Mouse (Mus musculus) heart, embryonic 16.5 days (tissue): ENCODE data around the gene Rbm24. TPM values are rescaled to one million over a fixed set of nuclear protein-coding genes. Genes with fewer than 3 reads are reported as not detected.
A peak's percentile ranks its signal among the peaks of the same experiment; 100 is the strongest.

Experiments
- ATAC-seq: fragments of 200-750 bp; cut with Nextera tagmentation; replicated peaks from 2 replicates; pipeline ENCODE4 v1.8.0; 2017; ENCODE audit warnings: moderate number of reproducible peaks; ENCODE audit not compliant: insufficient read depth, low FRiP score; ENCODE audit errors: extremely low read depth
- H3K27ac ChIP-seq: fragments of 300-500 bp; sonication (generic); 2 replicates; pipeline ENCODE4 v1.5.1; 2014; ENCODE audit warnings: mild to moderate bottlenecking, low read length, control low read depth, moderate library complexity
- H3K27me3 ChIP-seq: fragments of 300-500 bp; sonication (generic); 2 replicates; pipeline ENCODE4 v1.6.1; 2014; ENCODE audit warnings: low read length, mixed read lengths; ENCODE audit not compliant: control insufficient read depth, insufficient read depth
- H3K36me3 ChIP-seq: fragments of 300-500 bp; sonication (generic); 2 replicates; pipeline ENCODE4 v1.6.1; 2014; ENCODE audit not compliant: control insufficient read depth, insufficient read depth
- H3K4me1 ChIP-seq: fragments of 300-500 bp; sonication (generic); 2 replicates; pipeline ENCODE4 v1.6.1; 2014; ENCODE audit warnings: low read length, mixed read lengths; ENCODE audit not compliant: control insufficient read depth, insufficient read depth
- H3K4me2 ChIP-seq: fragments of 300-500 bp; sonication (generic); 2 replicates; pipeline ENCODE4 v1.6.1; 2014; ENCODE audit warnings: low read depth, mild to moderate bottlenecking, control low read depth, low read length
- H3K4me3 ChIP-seq: fragments of 300-500 bp; sonication (generic); 2 replicates; pipeline ENCODE4 v1.5.1; 2014; ENCODE audit warnings: mild to moderate bottlenecking, control low read depth, low read length
- H3K9ac ChIP-seq: fragments of 300-500 bp; sonication (generic); 2 replicates; pipeline ENCODE4 v1.6.1; 2014; ENCODE audit warnings: low read length, control low read depth
- H3K9me3 ChIP-seq: fragments of 300-500 bp; sonication (generic); replicated peaks from 2 replicates; pipeline ENCODE4 v1.6.1; 2016; ENCODE audit warnings: low read length; ENCODE audit not compliant: control insufficient read depth
- WGBS: fragments of 180-500 bp; shearing (Covaris S2); extraction: QIAGEN DNeasy Blood & Tissue Kit; methylation state at CpG from one replicate; pipeline ENCODE4 v1.1.7; 2014; 5-methylcytosine and 5-hydroxymethylcytosine counted together
- polyA plus RNA-seq: library from polyadenylated mRNA; unstranded; fragments of >200 nt; fragmentation: Nextera tagmentation; extraction: Ambion mirVana; gene quantifications from 2 replicates; pipeline ENCODE4 v1.2.1, GENCODE M21; 2015

The Rbm24 gene
- polyA plus RNA-seq, 1 experiment from 2014 or later, result 53.4 TPM

GRCm38 (mm10) chr13:46412247-46412646 is 6.0 kb upstream of the Rbm24 start:
- ATAC-seq, result no peak
- Histone ChIP-seq H3K4me3 (no peak overlapping the region), H3K27ac (no peak overlapping the region), H3K36me3 (no peaks in the 10 kb centered on the region), H3K27me3 (no peaks in the 10 kb centered on the region), H3K9me3 (no peaks in the 10 kb centered on the region), H3K4me2 (no peak overlapping the region), H3K4me1 (no peaks in the 10 kb centered on the region), H3K9ac (no peak overlapping the region)

GRCm38 (mm10) chr13:46413588-46413987 is 4.6 kb upstream of the Rbm24 start:
- WGBS, result 38% methylated on average over 10 of the region's 10 CpGs
- Histone ChIP-seq H3K27ac (peak overlapping the region; percentile 94), H3K4me1 (no peaks in the 10 kb centered on the region), H3K27me3 (no peaks in the 10 kb centered on the region), H3K4me3 (peak overlapping the region; percentile 41), H3K4me2 (peak overlapping the region; percentile 61), H3K9ac (peak overlapping the region; percentile 58), H3K36me3 (no peaks in the 10 kb centered on the region), H3K9me3 (no peaks in the 10 kb centered on the region)
- ATAC-seq, result peak; percentile 76

- Histone ChIP-seq H3K36me3 (no peaks in the 10 kb centered on the region), H3K27me3 (no peaks in the 10 kb centered on the region), H3K4me3 (peak overlapping the region; percentile 41), H3K27ac (peak overlapping the region; percentile 94), H3K4me1 (no peaks in the 10 kb centered on the region), H3K9ac (peak overlapping the region; percentile 58), H3K9me3 (no peaks in the 10 kb centered on the region), H3K4me2 (peak overlapping the region; percentile 61)
- whole genome bisulfite sequencing, result 49% methylated on average over 8 of the region's 8 CpGs
- no peak for ATAC-seq
Observed at GRCm38 (mm10) chr13:46414050-46414449, 4.2 kb upstream of the Rbm24 start.

GRCm38 (mm10) chr13:46416021-46416420 is 2.2 kb upstream of the Rbm24 start:
- no peaks in the 10 kb centered on the region for H3K4me1 ChIP-seq
- H3K4me2 ChIP-seq, result no peak overlapping the region
- no peaks in the 10 kb centered on the region for H3K27me3 ChIP-seq
- H3K9ac ChIP-seq, result no peak overlapping the region
- no peaks in the 10 kb centered on the region for H3K9me3 ChIP-seq
- H3K4me3 ChIP-seq, result no peak overlapping the region
- H3K36me3 ChIP-seq, result no peaks in the 10 kb centered on the region
- 93% methylated on average over 8 of the region's 8 CpGs for WGBS
- ATAC-seq, result no peak
- no peak overlapping the region for H3K27ac ChIP-seq

GRCm38 (mm10) chr13:46417594-46417993 is 640 bp upstream of the Rbm24 start:
- Histone ChIP-seq H3K9me3 (no peaks in the 10 kb centered on the region), H3K27me3 (no peaks in the 10 kb centered on the region), H3K4me1 (no peaks in the 10 kb centered on the region), H3K36me3 (0 out of 2 replicates have a peak, but pooled peaks cover 1% of the 10 kb centered on the region), H3K4me3 (peak overlapping the region; percentile 85), H3K27ac (peak overlapping the region; percentile 99), H3K9ac (peak overlapping the region; percentile 97), H3K4me2 (peak overlapping the region; percentile 78)
- no peak for ATAC-seq
- 74% methylated on average over 5 of the region's 5 CpGs for WGBS

- Histone ChIP-seq H3K36me3 (0 out of 2 replicates have a peak, but pooled peaks cover 2% of the 10 kb centered on the region), H3K27me3 (no peaks in the 10 kb centered on the region), H3K4me2 (peak overlapping the region; percentile 78), H3K4me3 (peak overlapping the region; percentile 85), H3K27ac (peak overlapping the region; percentile 99), H3K9ac (peak overlapping the region; percentile 97), H3K4me1 (no peaks in the 10 kb centered on the region), H3K9me3 (no peaks in the 10 kb centered on the region)
- no peak for ATAC-seq
- under 1% methylated on average over 71 of the region's 73 CpGs for WGBS
Observed at GRCm38 (mm10) chr13:46418731-46419545, 704 bp downstream of the Rbm24 start.

- 13% methylated on average over 7 of the region's 7 CpGs for WGBS
- H3K27ac ChIP-seq, result peak overlapping the region; percentile 99
- peak overlapping the region; percentile 97 for H3K9ac ChIP-seq
- no peaks in the 10 kb centered on the region for H3K27me3 ChIP-seq
- H3K4me3 ChIP-seq, result peak overlapping the region; percentile 85
- 0 out of 2 replicates have a peak overlapping the region, but pooled peaks have one; percentile 25 for H3K4me2 ChIP-seq
- ATAC-seq, result no peak
- H3K9me3 ChIP-seq, result no peaks in the 10 kb centered on the region
- H3K4me1 ChIP-seq, result no peaks in the 10 kb centered on the region
- 0 out of 2 replicates have a peak, but pooled peaks cover 2% of the 10 kb centered on the region for H3K36me3 ChIP-seq
Observed at GRCm38 (mm10) chr13:46419648-46420047, 1.4 kb downstream of the Rbm24 start.

GRCm38 (mm10) chr13:46420095-46420494 is 1.9 kb downstream of the Rbm24 start:
- Histone ChIP-seq H3K27ac (peak overlapping the region; percentile 99), H3K27me3 (no peaks in the 10 kb centered on the region), H3K4me3 (peak overlapping the region; percentile 85), H3K9me3 (no peaks in the 10 kb centered on the region), H3K4me2 (peak overlapping the region; percentile 36; the same call in 1 of the 2 replicates), H3K36me3 (0 out of 2 replicates have a peak, but pooled peaks cover 2% of the 10 kb centered on the region), H3K4me1 (peaks cover under 1% of the 10 kb centered on the region; the same call in 1 of the 2 replicates), H3K9ac (peak overlapping the region; percentile 97)
- ATAC-seq, result peak; percentile 5; the same call in 1 of the 2 replicates
- WGBS, result 21% methylated on average over 3 of the region's 3 CpGs

GRCm38 (mm10) chr13:46423805-46424204 is 5.6 kb downstream of the Rbm24 start:
- H3K36me3 ChIP-seq, result peaks cover 4% of the 10 kb centered on the region; the same call in 1 of the 2 replicates
- no peaks in the 10 kb centered on the region for H3K9me3 ChIP-seq
- peaks cover 11% of the 10 kb centered on the region for H3K4me1 ChIP-seq
- peak overlapping the region; percentile 74 for H3K4me2 ChIP-seq
- ATAC-seq, result no peak
- H3K27ac ChIP-seq, result peak overlapping the region; percentile 83
- peak overlapping the region; percentile 81 for H3K9ac ChIP-seq
- 52% methylated on average over 7 of the region's 7 CpGs for WGBS
- H3K4me3 ChIP-seq, result peak overlapping the region; percentile 42
- no peaks in the 10 kb centered on the region for H3K27me3 ChIP-seq
